Mouse (Mus musculus) neutrophil, adult 5-6 weeks (primary cell): ENCODE data around the gene Serpine3. TPM values are rescaled to one million over a fixed set of nuclear protein-coding genes. Genes with fewer than 3 reads are reported as not detected.

Experiments used
- ATAC-seq: fragments of 151-379, 151-347 bp; 2 replicates; pipeline ENCODE4 v1.8.0; 2017; ENCODE audit warnings: mild to moderate bottlenecking, moderate TSS enrichment; ENCODE audit not compliant: insufficient number of reproducible peaks, poor library complexity, low FRiP score, severe bottlenecking; ENCODE audit errors: extremely low read depth
- total RNA-seq: library from RNA; stranded (forward); fragments of 200-1000 nt; gene quantifications from 2 replicates; pipeline ENCODE4 v1.2.3, GENCODE M21; 2017

The Serpine3 gene
- total RNA-seq, 1 experiment from 2014 or later = not detected

DNA sequence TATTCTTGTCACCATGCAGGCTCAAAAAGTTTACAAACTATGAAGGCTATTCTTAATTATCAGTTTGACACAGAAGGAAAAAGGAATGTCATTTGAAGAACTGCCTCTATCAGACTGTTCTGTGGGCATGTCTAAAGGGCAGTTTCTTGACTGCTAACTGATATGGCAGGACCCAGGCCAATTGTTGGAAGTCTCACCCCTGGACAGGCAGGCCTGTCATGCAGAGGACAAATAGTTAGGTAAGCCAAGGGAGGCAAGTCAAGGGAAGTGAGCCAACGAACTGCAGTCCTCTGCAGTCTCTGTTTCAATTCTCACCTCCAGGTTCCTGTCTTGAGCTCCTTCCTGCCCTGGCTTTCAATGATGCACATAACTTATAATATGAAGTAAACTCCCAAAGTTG lies 68.4 kb downstream of the Serpine3 start:
- ATAC-seq = no peak

DNA sequence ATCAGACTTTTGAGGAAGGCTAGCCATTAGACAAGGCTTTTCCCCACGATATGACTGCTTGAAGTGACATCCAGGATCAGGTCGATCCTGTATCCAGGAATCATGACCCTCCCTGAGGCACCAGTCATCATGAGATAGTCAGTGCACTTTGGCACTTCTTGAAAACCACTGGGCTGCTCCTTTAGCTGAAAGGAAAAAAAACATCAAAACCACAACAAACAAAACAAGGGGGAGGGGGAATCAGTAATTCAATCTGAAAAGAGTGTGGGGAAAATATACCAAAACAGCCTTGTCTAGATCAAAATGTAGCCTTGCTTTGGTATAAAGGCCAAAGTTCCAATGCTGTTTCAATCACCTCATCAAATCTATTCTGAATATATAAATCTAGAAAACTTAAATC lies 70.2 kb downstream of the Serpine3 start:
- no peak for ATAC-seq

DNA sequence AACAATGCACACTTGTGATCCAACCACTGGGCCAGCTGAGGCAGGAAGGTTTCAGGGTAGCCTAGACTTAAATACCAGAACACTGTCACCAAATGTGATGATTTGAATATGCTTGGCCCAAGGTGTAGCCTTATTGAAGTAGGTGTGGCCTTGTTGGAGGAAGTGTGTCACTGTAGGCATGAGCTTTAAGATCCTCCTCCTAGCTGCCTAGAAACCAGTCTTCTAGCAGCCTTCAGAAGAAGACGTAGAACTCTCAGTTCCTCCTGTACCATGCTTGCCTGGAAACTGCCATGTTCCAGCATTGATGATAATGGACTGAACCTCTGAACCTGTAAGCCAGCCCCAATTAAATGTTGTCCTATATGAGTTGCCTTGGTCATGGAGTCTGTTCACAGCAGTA lies 72.2 kb downstream of the Serpine3 start:
- ATAC-seq = peak; percentile 16; the same call in 1 of the 2 replicates

Other genes with a start within 250 kb of the Serpine3 start
- not detected in 2 replicates for gene Gucy1b2, start 207.4 kb upstream of the Serpine3 start, total RNA-seq
- gene Fam124a, start 107.9 kb upstream of the Serpine3 start, total RNA-seq = not detected in 2 replicates
- not detected in 2 replicates for gene Gm4131, start 96.7 kb upstream of the Serpine3 start, total RNA-seq
- gene Ints6, start 97.5 kb downstream of the Serpine3 start, total RNA-seq = 110 and 153 TPM in 2 replicates
- 46.4 and 48.5 TPM in 2 replicates for gene Wdfy2, start 174.0 kb downstream of the Serpine3 start, total RNA-seq